Mouse (Mus musculus) testis, postnatal 10 days (tissue): ENCODE measurements around the gene Slc2a2.
A peak's percentile ranks its signal among the peaks of the same experiment; 100 is the strongest.
"Not testable (repeated sequence)": the region's sequence is repeated elsewhere in the genome, so short reads cannot be mapped to it uniquely, and the experiment has no call there.

ENCODE experiments used
- DNase-seq: peaks from one replicate; pipeline ENCODE4 v3.0.0; 2021; ENCODE audit warnings: low spot score

Slc2a2 gene

DNA sequence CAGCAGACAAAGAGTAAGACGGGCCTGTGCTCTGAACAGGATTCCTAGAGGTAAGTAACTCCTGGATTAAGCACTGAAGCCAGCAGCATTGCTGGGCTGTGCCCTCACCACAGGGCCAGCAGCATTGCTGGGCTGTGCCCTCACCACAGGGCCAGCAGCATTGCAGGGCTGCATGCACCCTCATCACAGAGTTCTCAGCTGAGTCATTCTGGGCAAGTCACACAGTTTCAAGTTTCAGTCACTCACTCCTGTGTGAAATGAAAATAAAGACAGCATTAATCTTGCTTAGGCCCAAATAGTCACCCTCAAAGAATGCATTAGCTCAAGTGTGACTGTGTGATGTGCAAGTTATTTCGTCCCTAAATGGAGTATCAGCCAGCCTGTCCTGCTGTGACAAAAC lies 37.0 kb downstream of the Slc2a2 start:
- DNase-seq, result no peak

DNA sequence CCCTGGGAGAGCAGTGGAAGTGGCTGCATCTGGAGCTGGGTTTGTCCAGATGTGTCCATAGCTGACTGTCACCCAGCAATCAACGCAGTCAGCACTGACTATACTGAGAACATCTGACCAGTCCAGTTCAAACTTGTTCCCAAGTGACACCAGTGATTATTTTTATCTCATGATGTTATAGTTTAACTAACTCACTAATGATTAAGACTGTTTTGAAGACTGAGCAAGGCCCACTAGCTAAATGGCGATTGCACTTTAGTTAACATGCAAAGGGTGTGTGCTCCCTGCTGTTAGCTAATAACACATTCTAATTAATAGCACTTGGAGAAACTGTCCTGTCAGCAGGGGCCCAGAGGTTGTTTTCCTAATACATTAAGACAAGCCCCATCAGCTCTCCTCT lies 39.3 kb downstream of the Slc2a2 start:
- no peak for DNase-seq

DNA sequence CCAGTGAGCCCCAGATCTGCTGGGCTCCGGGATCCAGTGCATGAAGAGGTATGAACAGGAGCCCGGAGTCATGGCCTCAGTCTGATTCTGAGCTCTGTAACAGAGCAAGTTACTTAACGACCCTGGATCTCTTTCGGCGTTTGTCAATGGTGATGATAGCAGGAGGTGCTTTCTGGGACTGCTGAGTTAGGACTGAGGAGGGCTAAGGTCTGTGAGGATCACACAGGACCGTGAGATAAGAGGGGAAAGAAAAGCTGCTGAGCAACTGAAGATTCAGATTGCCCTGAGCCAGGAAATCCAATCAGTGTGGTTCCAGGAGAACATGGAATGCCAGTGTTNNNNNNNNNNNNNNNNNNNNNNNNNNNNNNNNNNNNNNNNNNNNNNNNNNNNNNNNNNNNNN lies 42.6 kb downstream of the Slc2a2 start:
- no peak for DNase-seq

DNA sequence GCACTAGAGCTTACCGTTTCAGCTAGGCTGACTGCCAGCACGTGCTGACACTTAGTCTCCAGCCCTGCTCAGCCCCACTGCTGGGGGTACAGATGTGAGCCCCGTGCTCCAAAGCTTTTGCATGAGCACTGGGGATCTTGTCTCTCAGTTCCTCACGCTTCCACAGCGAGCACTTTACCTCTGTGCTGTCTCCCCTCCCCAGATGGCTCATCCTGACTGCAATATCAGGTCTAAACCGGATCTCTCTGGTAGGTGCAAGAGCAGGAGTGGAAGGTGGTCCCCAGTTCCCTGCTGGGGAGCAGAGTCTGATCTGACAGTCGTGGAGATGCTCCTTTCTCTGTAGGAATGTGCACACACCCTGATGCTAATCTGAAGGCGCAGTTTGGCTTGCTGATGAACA lies 45.5 kb downstream of the Slc2a2 start:
- DNase-seq, result no peak

DNA sequence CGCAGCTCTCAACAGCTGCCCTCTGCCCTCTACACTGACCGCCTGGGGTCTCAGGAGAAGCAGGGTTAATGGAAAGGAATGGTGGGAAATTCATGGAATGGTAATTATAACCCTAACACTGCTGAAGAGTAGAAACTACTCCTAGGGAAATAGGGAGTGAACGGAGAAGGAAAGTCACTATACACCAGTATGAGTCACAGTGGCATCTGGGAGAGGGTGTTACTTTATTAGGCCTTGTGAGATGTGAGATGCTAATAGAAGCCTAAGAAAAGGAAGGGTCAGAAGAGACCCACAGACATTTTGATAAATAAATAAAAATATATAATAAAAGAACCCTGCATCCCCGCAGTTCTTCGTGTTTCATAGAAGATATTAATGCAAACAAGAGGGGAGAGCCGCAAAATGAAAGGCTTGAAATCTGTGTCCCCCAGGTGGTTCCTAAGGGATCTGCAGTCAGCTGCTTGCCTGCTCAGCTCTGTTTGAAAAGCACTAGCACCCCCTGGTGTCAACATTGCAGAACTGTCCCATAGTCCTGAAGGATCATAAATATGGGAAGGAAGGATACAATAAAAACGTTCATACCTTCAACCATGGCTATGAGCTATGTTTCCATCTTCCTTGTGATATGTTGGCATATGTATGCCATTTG lies 48.3 kb downstream of the Slc2a2 start:
- DNase-seq, result peak; percentile 77

DNA sequence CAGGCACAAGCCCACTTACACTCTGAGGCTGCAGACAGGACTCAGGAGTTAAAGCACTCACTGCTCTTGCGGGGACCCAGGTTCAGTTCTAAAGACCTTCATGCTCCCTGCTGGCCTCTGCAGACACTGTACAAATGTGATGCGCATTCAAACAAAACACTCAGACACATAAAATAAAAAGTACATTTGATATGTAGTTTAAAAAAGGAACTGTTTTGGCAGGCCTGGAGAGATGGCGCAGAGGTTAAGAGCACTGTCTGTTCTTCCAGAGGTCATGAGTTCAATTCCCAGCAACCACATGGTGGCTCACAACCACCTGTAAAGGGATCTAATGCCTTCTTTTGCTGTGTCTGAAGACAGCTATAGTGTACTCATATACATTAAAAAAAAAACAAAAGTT lies 50.4 kb downstream of the Slc2a2 start:
- no peak for DNase-seq

DNA sequence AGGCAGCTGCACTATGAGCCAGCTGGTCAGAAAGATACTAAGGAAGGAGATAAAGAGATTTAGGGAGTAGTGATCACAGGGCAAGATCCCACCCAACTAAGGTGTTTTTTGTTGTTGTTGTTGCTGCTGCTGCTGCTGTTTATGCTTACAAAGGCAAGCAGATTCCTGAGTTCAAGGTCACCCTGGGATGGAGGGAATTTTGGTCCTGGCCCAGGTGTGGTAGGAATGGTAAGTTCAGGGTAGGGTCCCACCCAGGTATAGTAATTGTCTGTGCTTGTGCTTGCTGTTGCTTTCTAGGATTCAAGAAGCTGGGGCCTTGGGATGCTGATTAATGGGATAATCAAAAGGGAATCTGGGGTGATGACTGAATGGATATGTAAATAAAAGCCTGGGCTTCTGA lies 51.3 kb downstream of the Slc2a2 start:
- DNase-seq, result no peak

DNA sequence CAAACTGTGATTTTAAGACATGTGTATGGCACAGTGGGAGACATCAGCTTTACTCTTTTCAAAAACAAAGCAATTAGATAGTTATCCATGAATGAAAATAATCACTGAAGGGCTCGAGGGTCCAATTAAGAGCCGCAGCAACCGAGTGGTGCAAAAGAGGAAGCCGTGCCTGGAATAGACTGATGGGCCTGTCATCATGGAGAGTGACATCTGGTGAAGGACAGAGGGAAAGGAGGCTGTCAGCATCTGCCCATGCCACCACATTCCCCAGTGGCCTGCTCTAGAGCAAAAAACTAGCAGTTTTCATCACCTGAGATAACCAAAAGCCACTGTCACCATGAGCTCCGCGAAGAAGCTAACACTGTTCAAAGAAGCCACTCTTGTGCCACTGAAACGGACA lies 57.8 kb downstream of the Slc2a2 start:
- DNase-seq, result no peak

DNA sequence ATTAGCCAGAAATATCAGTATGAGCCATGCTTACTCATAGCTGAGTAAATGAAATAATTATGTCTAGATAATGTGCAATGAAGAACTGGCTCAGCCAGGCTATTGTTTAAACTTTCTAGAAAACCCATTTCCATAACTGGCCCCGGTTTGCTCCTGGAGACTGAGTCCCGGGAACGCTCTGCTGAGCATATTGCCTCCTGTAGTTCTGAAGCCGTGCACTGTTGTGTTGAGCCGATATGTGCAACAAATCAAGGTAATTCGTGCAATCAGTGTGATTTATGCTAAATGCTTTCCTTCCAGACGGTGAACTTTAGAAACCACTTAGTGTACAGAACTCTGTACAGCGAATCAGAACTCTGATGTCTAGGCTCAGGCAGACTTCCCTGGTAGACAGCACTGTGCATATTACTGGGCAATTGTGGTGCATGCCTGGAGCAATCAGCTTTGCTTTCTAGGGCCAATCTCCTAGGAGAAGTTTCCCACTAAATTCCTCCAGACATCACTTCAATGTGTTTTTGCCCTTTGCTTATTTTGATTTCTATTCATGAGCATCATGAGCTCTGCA lies 63.6 kb downstream of the Slc2a2 start:
- DNase-seq, result no peak

DNA sequence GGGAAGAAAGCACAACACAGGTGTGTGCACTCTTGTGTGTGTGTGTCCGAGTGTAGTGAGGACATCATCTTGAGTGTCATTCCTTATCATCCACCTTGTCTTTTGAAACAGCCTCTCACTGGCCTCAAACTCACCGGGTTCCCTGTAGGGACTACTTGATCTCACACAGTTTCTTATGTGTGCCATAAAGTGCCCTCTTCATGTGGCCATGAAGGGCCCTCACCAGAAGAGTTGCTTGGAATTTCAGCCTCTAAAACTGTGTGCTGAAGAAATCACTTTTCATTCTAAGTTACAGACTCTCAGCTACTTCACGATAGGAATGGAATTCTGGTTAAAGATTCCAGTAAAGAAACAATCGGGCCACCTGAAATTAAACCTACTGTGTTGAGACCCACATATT lies 69.2 kb downstream of the Slc2a2 start:
- DNase-seq, result no peak

DNA sequence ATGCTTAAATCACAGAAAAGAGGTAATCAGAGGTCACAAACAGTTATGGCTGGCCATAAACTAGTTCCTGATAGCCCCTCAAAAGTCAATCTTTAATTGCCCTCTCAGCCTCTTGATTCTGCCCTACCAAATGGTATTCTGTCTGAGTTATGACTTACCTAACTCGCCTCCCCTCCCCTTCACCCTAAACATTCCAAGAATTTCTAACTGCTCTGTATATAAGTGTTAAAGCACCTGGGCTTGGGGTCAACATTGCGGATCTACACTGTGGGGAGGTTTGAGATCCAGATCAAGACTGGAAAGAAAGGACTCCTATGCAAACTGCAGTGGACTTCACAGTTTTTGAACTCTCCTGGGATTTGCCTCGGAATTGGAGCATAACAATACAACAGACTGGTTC lies 70.5 kb downstream of the Slc2a2 start:
- no peak for DNase-seq

DNA sequence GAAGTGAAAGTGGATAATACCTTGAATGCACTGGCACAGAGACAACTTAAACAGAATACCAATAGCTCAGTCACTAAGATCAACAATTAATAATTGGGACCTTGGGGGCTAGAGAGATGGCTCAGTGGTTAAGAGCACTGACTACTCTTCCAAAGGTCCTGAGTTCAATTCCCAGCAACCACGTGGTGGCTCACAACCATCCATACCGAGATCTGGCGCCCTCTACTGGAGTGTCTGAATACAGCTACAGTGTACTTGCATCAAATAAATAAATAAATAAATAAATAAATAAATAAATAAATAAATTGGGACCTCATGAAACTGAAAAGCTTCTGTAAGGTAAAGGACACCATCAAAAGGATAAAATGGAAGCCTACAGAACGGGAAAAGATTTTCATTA lies 75.2 kb downstream of the Slc2a2 start:
- not testable (repeated sequence) for DNase-seq

DNA sequence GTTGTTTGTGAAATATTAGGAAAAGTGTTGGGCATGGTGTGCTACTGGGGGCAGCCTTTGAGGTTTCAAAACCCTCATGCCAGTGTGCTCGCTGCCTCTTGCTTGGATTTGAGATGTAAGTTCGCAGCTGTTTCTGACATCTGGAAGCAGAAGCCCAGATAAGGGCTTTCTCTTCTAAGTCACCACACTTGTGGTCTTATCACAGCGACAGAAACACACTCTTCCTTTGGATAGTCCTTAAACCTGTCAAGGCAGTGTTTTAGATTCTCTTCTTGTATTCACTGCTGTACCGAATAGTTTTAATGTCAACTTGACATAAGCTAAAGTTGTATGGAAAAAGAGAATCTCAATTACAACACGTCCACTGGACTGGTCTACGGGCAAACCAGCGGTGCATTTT lies 77.7 kb downstream of the Slc2a2 start:
- no peak for DNase-seq

DNA sequence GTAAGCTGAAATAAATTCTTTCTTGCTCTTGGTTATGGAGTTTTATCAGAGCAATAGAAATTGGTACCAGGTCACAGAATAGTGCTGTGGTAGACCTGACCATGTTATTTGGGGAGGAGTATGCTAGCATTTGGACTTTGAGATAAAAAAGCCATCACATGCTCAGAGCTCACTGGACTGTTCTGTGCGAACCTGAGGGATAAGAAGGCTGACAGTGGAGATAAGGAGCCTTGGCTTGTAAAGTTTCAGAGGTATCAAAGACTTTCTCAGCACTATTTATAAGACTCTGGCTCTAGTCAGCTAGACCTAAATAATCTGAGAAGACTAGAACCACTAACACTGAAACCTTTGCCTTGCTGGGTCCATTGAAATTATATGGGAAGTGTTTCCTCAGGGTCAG lies 78.3 kb downstream of the Slc2a2 start:
- DNase-seq, result no peak

DNA sequence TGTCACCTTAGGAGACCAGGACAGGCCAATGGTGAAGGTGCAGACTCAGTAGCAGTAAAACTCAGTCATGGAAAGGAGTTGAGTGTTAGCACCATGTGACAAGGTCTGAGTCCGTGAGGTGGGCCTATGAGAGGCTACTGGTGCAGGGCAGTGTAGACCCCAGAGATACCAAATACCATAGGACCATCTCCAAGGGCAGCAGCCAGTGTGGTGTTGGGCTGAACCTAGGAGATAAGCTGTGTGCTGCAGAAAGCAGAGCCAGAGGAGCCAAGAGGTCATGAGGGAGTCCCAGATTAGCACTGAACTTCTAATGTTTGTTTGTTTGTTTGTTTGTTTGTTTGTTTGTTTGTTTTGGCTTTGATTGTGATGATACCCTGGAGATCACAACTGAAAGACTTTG lies 78.8 kb downstream of the Slc2a2 start:
- no peak for DNase-seq

DNA sequence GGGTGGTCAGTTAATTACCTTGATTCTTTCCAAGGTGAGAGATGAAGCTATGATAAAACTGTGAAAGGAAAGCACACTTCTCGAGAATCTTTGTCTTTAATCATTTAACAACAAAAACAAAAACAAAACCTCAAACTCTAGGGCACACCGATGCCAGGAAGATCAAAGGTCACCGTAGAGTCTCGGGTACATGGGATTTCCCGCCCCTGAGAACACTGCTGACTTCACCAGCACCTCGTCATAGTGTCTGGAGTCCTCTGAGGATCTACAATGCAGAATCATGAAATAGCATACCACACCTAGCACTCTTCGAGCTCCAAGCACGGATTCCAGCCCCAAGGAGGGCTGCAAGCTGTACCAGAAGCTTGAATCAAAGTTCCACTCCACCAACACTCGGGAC lies 82.8 kb downstream of the Slc2a2 start:
- DNase-seq, result no peak
